Mouse (Mus musculus) induced T-regulatory cell, adult 2 months (primary cell): ENCODE results near the gene Dynlt3.
A peak's percentile ranks its signal among the peaks of the same experiment; 100 is the strongest.
"Not testable (repeated sequence)": the region's sequence is repeated elsewhere in the genome, so short reads cannot be mapped to it uniquely, and the experiment has no call there.

Experiments used
- DNase-seq: peaks from one replicate; pipeline ENCODE4 v3.0.0-alpha.2; 2012; ENCODE audit warnings: low read depth

Gene Dynlt3

DNA sequence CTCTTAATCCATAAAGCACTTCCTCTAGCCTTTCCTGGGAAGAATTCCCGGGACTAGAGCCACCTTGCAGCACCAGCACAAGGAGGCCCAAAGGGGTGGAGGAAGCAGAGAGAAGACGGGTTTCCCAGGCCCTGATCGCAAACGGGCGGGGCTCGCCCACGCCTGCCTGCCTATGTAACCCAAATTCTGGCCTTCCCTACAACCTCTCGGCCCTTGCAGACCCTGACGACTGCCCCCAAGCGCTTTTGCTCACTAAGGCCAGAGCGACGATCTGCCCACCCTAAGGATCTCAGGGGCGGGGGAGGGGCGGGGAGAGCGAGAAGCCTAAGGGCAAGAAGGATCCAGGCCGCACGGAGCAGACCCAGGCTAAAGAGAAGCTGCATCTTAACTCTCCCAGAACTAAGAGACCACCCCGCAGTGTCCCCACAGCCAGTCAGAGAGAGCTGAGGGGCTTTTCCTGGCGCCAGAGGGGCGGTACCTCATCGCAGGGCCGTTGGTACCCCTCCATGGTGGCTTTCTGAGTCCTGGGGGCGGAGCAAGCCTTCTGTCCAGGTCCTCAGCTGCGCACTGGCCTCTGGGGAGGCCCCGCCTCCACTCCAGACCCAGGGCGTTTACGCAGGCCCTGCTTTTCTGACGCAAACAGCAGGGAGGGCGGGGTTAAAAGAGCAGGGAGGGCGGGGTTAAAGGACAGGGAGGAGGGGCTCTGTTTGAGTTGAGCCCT lies at the start of gene Dynlt3:
Dynlt3 (minus strand) TSS at position 613 of the 721 bp plus-strand sequence.
- DNase-seq: peak; percentile 80

DNA sequence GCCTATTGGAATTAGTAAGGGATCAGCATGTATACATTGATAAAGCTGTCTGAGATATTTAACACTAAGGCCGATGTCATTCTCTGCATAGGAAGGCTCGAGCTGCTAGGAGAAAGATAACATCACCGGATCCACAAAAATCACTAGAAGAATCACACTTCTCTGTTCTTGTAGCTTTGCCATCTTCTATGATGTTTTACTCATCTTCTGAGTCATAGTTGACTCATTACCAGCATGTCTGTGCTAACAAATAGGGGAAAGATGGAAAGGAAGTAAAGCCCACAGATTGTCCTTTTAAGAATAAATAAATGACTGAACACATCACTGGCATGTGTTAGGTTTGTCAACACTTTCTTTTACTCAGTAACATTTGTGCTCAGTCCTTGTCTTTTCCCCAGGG lies 37.0 kb upstream of the Dynlt3 start:
- no peak for DNase-seq

DNA sequence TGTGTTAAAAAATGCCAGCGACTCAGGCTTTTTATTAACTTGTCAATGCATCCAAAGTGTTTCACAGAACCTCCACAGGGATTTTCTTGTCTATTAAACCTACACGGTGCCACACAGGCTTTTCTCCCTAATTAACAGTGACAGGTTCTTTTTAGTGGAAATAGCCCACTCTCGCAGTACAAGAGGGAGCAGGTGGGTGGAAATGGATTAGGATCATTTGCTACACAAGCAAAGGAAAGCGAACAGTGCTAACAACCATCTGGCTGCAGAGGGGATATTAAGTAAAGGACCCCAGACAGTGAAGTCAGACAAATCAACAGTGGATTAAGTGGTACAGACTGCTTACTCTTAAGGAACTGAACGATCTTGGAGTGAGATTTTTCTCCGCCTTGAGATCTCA lies 33.2 kb upstream of the Dynlt3 start:
- no peak for DNase-seq

- DNase-seq: no peak
Measured at GRCm38 (mm10) chrX:9672040-9672439, 9.2 kb upstream of the Dynlt3 start.

GRCm38 (mm10) chrX:9671418-9671817 lies 8.6 kb upstream of the Dynlt3 start:
- no peak for DNase-seq

DNA sequence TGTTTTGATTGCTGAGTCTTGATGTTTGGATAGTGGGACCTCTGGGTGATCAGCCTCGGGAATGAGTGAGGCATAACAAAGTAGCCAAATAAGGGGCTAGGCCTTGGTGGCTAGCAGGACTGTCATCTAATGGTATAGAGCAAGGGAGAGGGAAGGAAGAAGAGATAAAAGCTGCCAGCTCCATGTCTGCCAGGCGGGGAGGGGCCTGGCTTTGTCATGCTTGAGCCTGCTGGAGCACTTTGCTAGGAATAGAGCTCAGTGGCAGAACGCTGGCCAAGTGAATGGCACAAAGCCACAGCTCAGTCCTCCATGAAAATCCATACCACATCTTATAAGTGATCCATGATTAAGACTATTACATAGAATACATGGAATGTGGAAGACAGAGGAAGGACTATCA lies 10.0 kb downstream of the Dynlt3 start:
- DNase-seq: no peak

- not testable (repeated sequence) for DNase-seq
Measured at GRCm38 (mm10) chrX:9640594-9640993, 22.2 kb downstream of the Dynlt3 start.

DNA sequence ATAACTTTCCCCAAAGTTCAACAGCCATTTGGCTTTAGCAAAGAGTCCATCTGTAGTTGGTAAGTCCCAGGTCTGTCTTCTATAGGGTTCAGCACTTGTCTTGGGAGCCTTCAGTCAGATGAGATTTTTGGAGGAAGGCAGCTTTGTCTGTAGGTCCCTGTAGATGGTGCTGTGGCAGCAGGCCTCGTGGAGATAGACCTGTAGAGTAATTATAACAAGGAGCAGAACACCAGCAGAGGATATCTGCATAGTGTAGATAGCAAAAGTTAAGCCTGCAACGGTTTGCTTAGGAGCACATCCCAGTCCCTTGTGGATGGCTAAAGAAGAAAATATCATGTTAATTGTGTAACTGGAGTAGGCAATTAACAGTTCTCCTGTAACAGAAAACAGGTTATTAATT lies 22.7 kb downstream of the Dynlt3 start:
- DNase-seq: not testable (repeated sequence)
